Mouse (Mus musculus): Measurements from ENCODE around the gene Apoc3. TPM values are rescaled to one million over a fixed set of nuclear protein-coding genes. Genes with fewer than 3 reads are reported as not detected.

The Apoc3 gene
- total RNA-seq, 4 experiments from 2014 or later: 1.5 to 4.7 (median 4.2) TPM; not detected in 1

DNA sequence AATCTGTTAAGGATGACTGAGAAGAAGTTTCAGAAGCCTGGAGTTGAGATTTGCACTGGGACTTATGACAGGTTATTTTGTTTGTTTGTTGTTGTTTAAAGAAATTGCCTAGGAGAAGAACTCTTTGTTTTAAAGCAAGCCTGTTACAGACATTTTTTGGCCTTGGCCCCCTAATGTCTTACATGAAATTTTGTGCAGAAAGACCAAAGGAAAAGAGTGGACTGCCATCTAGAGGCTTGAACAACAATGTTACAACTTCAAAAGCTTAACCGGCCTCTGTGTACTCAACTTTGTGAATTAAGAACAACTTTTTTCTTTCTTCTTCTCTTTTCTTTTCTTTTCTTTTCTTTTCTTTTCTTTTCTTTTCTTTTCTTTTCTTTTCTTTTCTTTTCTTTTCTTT is 43.8 kb downstream of the Apoc3 start:
- DNase-seq: no peak

- no peak for DNase-seq
Measured at GRCm38 (mm10) chr9:46191234-46191633, 44.2 kb downstream of the Apoc3 start.

GRCm38 (mm10) chr9:46189381-46189780 is 46.1 kb downstream of the Apoc3 start:
- no peak for DNase-seq

DNA sequence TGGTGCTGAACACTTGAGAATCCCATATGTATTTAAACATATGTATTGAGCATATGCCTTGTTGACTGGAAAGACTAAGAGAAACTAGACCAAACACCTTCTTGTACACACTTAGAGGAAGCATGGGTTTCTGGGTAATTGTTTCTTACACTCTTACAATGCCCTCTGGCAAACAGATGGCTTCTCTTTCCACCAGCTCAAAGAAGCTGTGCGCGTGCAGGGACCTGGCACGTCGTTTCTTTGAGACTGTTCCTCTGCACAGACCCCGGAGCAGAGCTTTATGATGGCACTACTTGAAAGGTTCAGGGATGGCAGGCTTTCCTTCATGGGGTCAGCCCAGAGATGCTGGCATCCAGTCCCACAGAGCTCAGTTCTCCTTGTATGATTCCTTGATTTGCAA is 46.5 kb downstream of the Apoc3 start:
- no peak for DNase-seq

DNA sequence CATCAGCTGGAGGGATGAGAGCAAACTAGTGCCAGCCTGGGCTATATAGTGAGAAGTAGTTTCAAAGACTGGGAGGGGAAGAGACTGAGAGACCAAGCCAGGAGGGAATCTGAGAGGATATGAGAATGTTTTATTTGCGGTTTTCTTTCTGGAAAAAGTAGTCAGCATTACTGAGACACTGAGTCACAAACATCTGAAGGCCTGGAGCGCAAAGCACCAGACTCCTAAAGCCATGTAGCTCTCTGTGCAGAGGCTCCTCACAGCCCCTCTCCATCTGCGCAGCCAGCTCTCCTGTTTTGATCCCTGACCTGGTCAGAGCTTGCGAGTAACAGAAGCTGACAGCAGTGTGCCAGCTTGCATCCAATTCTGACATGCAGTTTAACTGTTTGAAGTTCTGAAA is 47.1 kb downstream of the Apoc3 start:
- DNase-seq: no peak

DNA sequence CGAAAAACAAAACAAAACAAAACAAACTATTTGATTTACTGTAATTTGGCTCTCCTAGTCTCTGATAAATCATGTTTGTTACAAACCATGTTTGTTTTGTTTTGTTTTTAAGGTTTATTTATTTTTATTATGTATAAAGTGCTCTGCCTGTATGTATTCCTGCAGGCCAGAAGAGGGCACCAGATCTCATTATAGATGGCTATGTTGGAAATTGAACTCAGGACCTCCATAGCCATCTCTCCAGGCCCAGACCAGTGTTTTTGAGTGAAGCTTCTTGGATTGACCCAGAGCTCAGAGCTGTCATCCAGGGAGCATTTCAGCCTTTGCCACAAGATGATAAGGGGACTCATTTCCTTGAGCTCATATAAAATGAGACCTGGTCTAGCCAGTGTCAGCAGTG is 49.0 kb downstream of the Apoc3 start:
- DNase-seq: no peak

- no peak for DNase-seq
Measured at GRCm38 (mm10) chr9:46185191-46185590, 50.2 kb downstream of the Apoc3 start.

GRCm38 (mm10) chr9:46184542-46184941 is 50.9 kb downstream of the Apoc3 start:
- no peak for DNase-seq

Other genes with a start within 250 kb of the Apoc3 start
- 100 to 1,000 TPM; 154 to 180 (median 171) TPM for gene Pafah1b2, start 222.9 kb downstream of the Apoc3 start, total RNA-seq (2022)
- 10 to 100 TPM; 66.2 to 77.3 (median 70.0) TPM for gene Sik3, start 222.8 kb downstream of the Apoc3 start, total RNA-seq (2022)
- 1 to 10 TPM in 3 of 4 experiments, not detected in 1; 1.2 to 3.5 (median 1.5) TPM for gene Apoa1, start 7.1 kb downstream of the Apoc3 start, total RNA-seq (2022)
- gene Apoa4, start 5.1 kb upstream of the Apoc3 start, total RNA-seq (2022): under 1 TPM in 1 of 4 experiments, not detected in 3; 0.16 TPM
- gene Apoa5, start 33.0 kb upstream of the Apoc3 start, total RNA-seq (2022): under 1 TPM in 2 of 4 experiments, not detected in 2; 0.10 to 0.41 TPM
- 10 to 100 TPM; 42.2 to 44.5 (median 42.9) TPM for gene Zpr1, start 37.4 kb upstream of the Apoc3 start, total RNA-seq (2022)
- 10 to 100 TPM; 10.4 to 14.9 (median 10.7) TPM for gene Bud13, start 47.4 kb upstream of the Apoc3 start, total RNA-seq (2022)
- not detected for gene 4931429L15Rik, start 84.3 kb upstream of the Apoc3 start, total RNA-seq (2022)

All from adrenal gland, adult 8-10 months (tissue).